Mouse (Mus musculus): Measurements from ENCODE around the gene Slc13a4.

GRCm38 (mm10) chr6:35255017-35255416 is 52.9 kb downstream of the Slc13a4 start:
- no peak for TF ChIP-seq CTCF (IDR thresholded peaks at IDR 0.05; ENCODE audit: borderline replicate concordance, control insufficient read depth, extremely low read depth, insufficient read depth, low read length, poor library complexity)
- no peak for TF ChIP-seq POLR2A (IDR thresholded peaks at IDR 0.05; ENCODE audit: control insufficient read depth, extremely low read depth, insufficient read depth, low read length, poor library complexity)
